Mouse (Mus musculus) CH12.LX (cell line): ENCODE results near the gene 4930544D05Rik. TPM values are rescaled to one million over a fixed set of nuclear protein-coding genes. Genes with fewer than 3 reads are reported as not detected.
A peak's percentile ranks its signal among the peaks of the same experiment; 100 is the strongest.

ENCODE experiments used
- DNase-seq: peaks from one replicate; pipeline ENCODE4 v3.0.0-alpha.2; 2013; ENCODE audit errors: extremely low read depth
- H3K27ac ChIP-seq: 2 replicates; pipeline ENCODE4 v1.5.1; 2012; ENCODE audit warnings: low read depth, mild to moderate bottlenecking, control low read depth, moderate library complexity; ENCODE audit not compliant: insufficient read depth
- H3K27me3 ChIP-seq: replicated peaks from 2 replicates; pipeline ENCODE3; 2012; ENCODE audit warnings: inconsistent platforms
- H3K36me3 ChIP-seq, 2 experiments: replicated peaks in 1 of 2; 2 replicates each; pipeline versions ENCODE3 to v1.6.1; 2012; ENCODE audit warnings: inconsistent platforms in 1 of 2, low read length in 1 of 2, mild to moderate bottlenecking in 1 of 2, mixed read lengths in 1 of 2, moderate library complexity in 1 of 2; ENCODE audit not compliant: control insufficient read depth in 1 of 2, insufficient read depth in 1 of 2
- H3K4me1 ChIP-seq, 2 experiments: 2 replicates each; pipeline ENCODE4 v1.6.1; 2012; ENCODE audit warnings: inconsistent platforms in 1 of 2, moderate library complexity in 1 of 2; ENCODE audit not compliant: insufficient read depth in 2 of 2, control insufficient read depth in 1 of 2
- H3K4me2 ChIP-seq: 2 replicates; pipeline ENCODE4 v1.6.1; 2012; ENCODE audit warnings: low read depth, mild to moderate bottlenecking, control low read depth; ENCODE audit not compliant: poor library complexity, insufficient read depth, severe bottlenecking
- H3K4me3 ChIP-seq, 3 experiments: fragments of 150-350 bp in 1 of 3; sonication (generic) in 1 of 3; replicated peaks in 1 of 3; 2 replicates each; pipeline versions ENCODE3 to v1.5.1; 2011 to 2012; ENCODE audit warnings: low read depth in 2 of 3, low read length in 2 of 3, mild to moderate bottlenecking in 2 of 3, moderate library complexity in 2 of 3, control low read depth in 1 of 3, improper control_type of control experiment in 1 of 3, inconsistent platforms in 1 of 3, mixed read lengths in 1 of 3; ENCODE audit not compliant: poor library complexity in 1 of 3
- H3K79me2 ChIP-seq: replicated peaks from 2 replicates; pipeline ENCODE4 v1.6.1; 2012; ENCODE audit warnings: mild to moderate bottlenecking, moderate library complexity; ENCODE audit not compliant: control insufficient read depth, poor library complexity, insufficient read depth, severe bottlenecking; ENCODE audit errors: extremely low read depth
- H3K9ac ChIP-seq: 2 replicates; pipeline ENCODE4 v1.6.1; 2012; ENCODE audit warnings: low read depth, mild to moderate bottlenecking, control low read depth, moderate library complexity; ENCODE audit not compliant: insufficient read depth
- H3K9me3 ChIP-seq: replicated peaks from 2 replicates; pipeline ENCODE3; 2012; ENCODE audit warnings: low read length, inconsistent platforms, mixed read lengths
- CTCF ChIP-seq, 2 experiments: IDR thresholded peaks in 1 of 2; conservative IDR thresholded peaks in 1 of 2; 2 replicates each; pipeline ENCODE4 v1.5.1; 2011 to 2012; ENCODE audit warnings: low read depth in 2 of 2, low read length in 2 of 2, improper control_type of control experiment in 1 of 2, inconsistent platforms in 1 of 2, mild to moderate bottlenecking in 1 of 2, moderate library complexity in 1 of 2
- EP300 ChIP-seq: IDR thresholded peaks from 2 replicates; pipeline ENCODE4 v1.6.1; 2011; ENCODE audit warnings: low read length, improper control_type of control experiment
- ETS1 ChIP-seq: conservative IDR thresholded peaks from 2 replicates; pipeline ENCODE4 v1.6.1; 2012; ENCODE audit warnings: low read depth, mild to moderate bottlenecking, inconsistent platforms, low read length, improper control_type of control experiment, moderate library complexity
- JUN ChIP-seq: IDR thresholded peaks from 2 replicates; pipeline ENCODE4 v1.6.1; 2011; ENCODE audit warnings: low read depth, mild to moderate bottlenecking, low read length, improper control_type of control experiment, moderate library complexity; ENCODE audit not compliant: insufficient read depth
- JUND ChIP-seq: conservative IDR thresholded peaks from 2 replicates; pipeline ENCODE4 v1.6.1; 2011; ENCODE audit warnings: low read depth, low read length, improper control_type of control experiment
- KAT2A ChIP-seq: IDR thresholded peaks from 2 replicates; pipeline ENCODE4 v1.6.1; 2012; ENCODE audit warnings: low read length, improper control_type of control experiment, inconsistent platforms; ENCODE audit not compliant: insufficient replicate concordance
- MAX ChIP-seq: IDR thresholded peaks from 2 replicates; pipeline ENCODE4 v1.6.1; 2011; ENCODE audit warnings: low read length, improper control_type of control experiment
- MAZ ChIP-seq: IDR thresholded peaks from 2 replicates; pipeline ENCODE4 v1.6.1; 2012; ENCODE audit warnings: low read depth, mild to moderate bottlenecking, inconsistent platforms, low read length, improper control_type of control experiment, moderate library complexity
- MEF2A ChIP-seq: IDR thresholded peaks from 2 replicates; pipeline ENCODE4 v1.6.1; 2014; ENCODE audit warnings: low read depth, mild to moderate bottlenecking, inconsistent platforms, low read length, improper control_type of control experiment, borderline replicate concordance
- NELFE ChIP-seq: IDR thresholded peaks from 2 replicates; pipeline ENCODE4 v1.6.1; 2011; ENCODE audit warnings: low read depth, low read length, improper control_type of control experiment
- RAD21 ChIP-seq: IDR thresholded peaks from 2 replicates; pipeline ENCODE4 v1.6.1; 2011; ENCODE audit warnings: low read depth, mild to moderate bottlenecking, low read length, improper control_type of control experiment, moderate library complexity
- RCOR1 ChIP-seq: conservative IDR thresholded peaks from 2 replicates; pipeline ENCODE4 v1.6.1; 2012; ENCODE audit warnings: low read depth, mild to moderate bottlenecking, inconsistent platforms, low read length, improper control_type of control experiment
- SMC3 ChIP-seq: IDR thresholded peaks from 2 replicates; pipeline ENCODE4 v1.6.1; 2011; ENCODE audit warnings: low read depth, low read length, improper control_type of control experiment
- TBP ChIP-seq: conservative IDR thresholded peaks from 2 replicates; pipeline ENCODE4 v1.6.1; 2011; ENCODE audit warnings: low read depth, low read length, improper control_type of control experiment
- TCF12 ChIP-seq: IDR thresholded peaks from 2 replicates; pipeline ENCODE4 v1.6.1; 2014; ENCODE audit warnings: low read depth, mild to moderate bottlenecking, inconsistent platforms, low read length, improper control_type of control experiment
- ZC3H11A ChIP-seq: IDR thresholded peaks from 2 replicates; pipeline ENCODE4 v1.6.1; 2012; ENCODE audit warnings: low read depth, mild to moderate bottlenecking, inconsistent platforms, low read length, improper control_type of control experiment
- ZMIZ1 ChIP-seq: IDR thresholded peaks from 2 replicates; pipeline ENCODE4 v1.6.1; 2012; ENCODE audit warnings: low read depth, mild to moderate bottlenecking, inconsistent platforms, low read length, improper control_type of control experiment
- dilution Hi-C: fragments of 300-500 bp; cut with MboI; formaldehyde crosslinking; loops from 2 replicates; pipeline ENCODE4 v1.14.3; 2020; ENCODE audit warnings: low sequenced_read_pairs; ENCODE audit not compliant: extremely low pct_unique_long_range_greater_than_20kb, extremely low pct_ligation_motif_present
- in situ Hi-C: fragments of 300-500 bp; cut with MboI; formaldehyde crosslinking; loops from 3 replicates; pipeline ENCODE4 v1.14.3; 2019; ENCODE audit warnings: low sequenced_read_pairs, low pct_ligation_motif_present, low pct_unique_long_range_greater_than_20kb, mixed read lengths
- polyA plus RNA-seq: library from polyadenylated mRNA; unstranded; fragments of >175 nt; gene quantifications from 2 replicates; pipeline ENCODE4 v1.2.1, GENCODE M21; 2012; ENCODE audit warnings: low read depth; ENCODE audit not compliant: insufficient read length
- total RNA-seq, 2 experiments: library from RNA; depleted of rRNA; stranded (reverse); fragments of 300-350 nt in 1 of 2; fragments of >200 nt in 1 of 2; gene quantifications; 2 replicates each; pipeline ENCODE4 v1.2.3; 2012 to 2014

Gene 4930544D05Rik
- total and polyA plus RNA-seq, 3 experiments, result 0.17 TPM; not detected in 2

DNA sequence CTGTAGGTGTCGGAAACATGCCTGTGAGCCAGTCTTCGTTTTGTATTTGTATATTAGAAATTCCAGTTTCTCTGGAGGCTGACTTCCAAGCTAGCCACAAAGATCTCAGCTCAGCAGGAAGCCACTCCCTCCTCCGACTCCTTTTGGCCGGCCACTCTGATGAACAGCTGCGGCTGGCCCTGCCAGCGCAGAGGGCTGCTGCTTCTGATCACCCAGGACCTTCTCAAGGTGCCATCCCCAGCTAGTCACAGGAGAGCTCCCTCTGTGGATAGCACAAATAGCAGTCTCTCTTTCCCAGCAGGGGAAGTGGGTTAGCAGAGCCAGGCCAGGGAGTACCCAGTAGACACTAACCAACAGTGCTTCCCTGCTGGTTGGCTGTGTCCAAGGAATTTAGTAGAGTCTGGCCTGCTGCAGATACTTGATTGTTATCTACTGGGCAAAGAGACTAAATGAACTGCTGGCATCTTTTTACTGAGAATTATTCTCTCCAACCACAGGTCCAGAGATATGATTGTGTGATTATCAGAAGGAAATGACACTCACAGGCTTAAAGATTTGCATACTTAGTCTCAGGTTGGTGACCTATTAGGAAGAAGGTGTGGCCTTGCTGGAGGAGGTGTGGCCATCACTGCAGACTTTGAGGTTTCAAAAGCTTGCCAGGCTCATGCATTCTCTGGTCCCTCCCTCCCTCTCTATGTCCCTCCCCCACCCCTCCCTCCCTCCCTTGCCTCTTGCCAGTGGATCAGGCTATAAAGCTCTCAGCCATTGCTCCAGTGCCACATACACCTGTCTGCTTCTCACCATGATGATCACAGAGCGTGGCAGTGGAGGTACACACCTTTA lies 6.5 kb downstream of the 4930544D05Rik start:
- Histone ChIP-seq H3K36me3 (no peaks in the 10 kb centered on the region), H3K79me2 (no peaks in the 10 kb centered on the region), H3K4me2 (no peak overlapping the region), H3K9ac (no peak overlapping the region), H3K9me3 (no peaks in the 10 kb centered on the region), H3K4me3 (no peak overlapping the region), H3K4me1 (peaks cover 0 to 16% of the 10 kb centered on the region in 2 experiments; a peak in 2 of 4 replicates), H3K27ac (no peak overlapping the region), H3K27me3 (no peaks in the 10 kb centered on the region)
- in situ Hi-C loops (loop anchor here (25.0 kb wide), 1 partner anchor 385 kb away; the partner anchor contains the start of genes 0610010K14Rik, Bcl6b, Gm21988 and Rnasek), dilution Hi-C loops (no loop called here)
- peak; percentile 84 for DNase-seq
- TF ChIP-seq CTCF (conservative IDR thresholded peaks at IDR 0.05 in 1 of 2, IDR thresholded peaks at IDR 0.05 in 1 of 2; ENCODE audit: low read depth in 2 of 2, low read length in 2 of 2) (peak in 1 of 2 experiments; percentile 0; a peak in 1 of 4 replicates), RAD21 (no peak), ZMIZ1 (no peak), KAT2A (no peak), MAX (0 out of 2 replicates have a peak, but pooled peaks have one; percentile 14), EP300 (0 out of 2 replicates have a peak, but pooled peaks have one; percentile 25), RCOR1 (no peak)

GRCm38 (mm10) chr11:70623053-70623742 lies 7.5 kb downstream of the 4930544D05Rik start:
- Histone ChIP-seq H3K27me3 (no peaks in the 10 kb centered on the region), H3K27ac (no peak overlapping the region), H3K79me2 (no peaks in the 10 kb centered on the region), H3K9me3 (no peaks in the 10 kb centered on the region), H3K36me3 (no peaks in the 10 kb centered on the region), H3K4me1 (peaks cover 0 to 16% of the 10 kb centered on the region in 2 experiments; a peak in 2 of 4 replicates), H3K4me3 (no peak overlapping the region), H3K4me2 (no peak overlapping the region), H3K9ac (no peak overlapping the region)
- no peak for TF ChIP-seq TBP
- TF ChIP-seq ETS1, result no peak
- peak; percentile 22 to 71; a peak in 3 of 4 replicates for TF ChIP-seq CTCF (conservative IDR thresholded peaks at IDR 0.05 in 1 of 2, IDR thresholded peaks at IDR 0.05 in 1 of 2; ENCODE audit: low read depth in 2 of 2, low read length in 2 of 2)
- peak; percentile 32; the same call in 1 of the 2 replicates for TF ChIP-seq NELFE
- TF ChIP-seq MEF2A, result no peak
- TF ChIP-seq RAD21, result peak; percentile 71
- peak; percentile 67 for TF ChIP-seq SMC3
- no peak for TF ChIP-seq JUN
- 0 out of 2 replicates have a peak, but pooled peaks have one; percentile 2 for TF ChIP-seq ZC3H11A
- TF ChIP-seq MAZ, result no peak
- TF ChIP-seq RCOR1, result no peak
- TF ChIP-seq JUND, result no peak
- no peak for TF ChIP-seq TCF12
- in situ Hi-C loops, result loop anchor here (25.0 kb wide), 1 partner anchor 386 kb away; the partner anchor contains the start of genes 0610010K14Rik, Bcl6b, Gm21988 and Rnasek
- peak; percentile 42 for DNase-seq
- dilution Hi-C loops, result no loop called here
